Mouse (Mus musculus): ENCODE results near the gene Sarm1.

GRCm38 (mm10) chr11:78463286-78464036, 34.1 kb downstream of the Sarm1 start:
- no peak for TF ChIP-seq POLR2A (IDR thresholded peaks at IDR 0.05; ENCODE audit: low read depth, low read length)
- no peak for TF ChIP-seq CTCF (IDR thresholded peaks at IDR 0.05; ENCODE audit: borderline replicate concordance, insufficient read depth, low read length)

Data from embryonic fibroblast, embryonic 13.5 days (primary cell).